In genomic region chr9:123288378-123288777, GRCm38 (mm10) we compare ENCODE assay signal across 32 mouse cellular contexts.
"Had no signal": no experiment of that assay in that cellular context is flagged by ENCODE, and none has a peak within 500 bp of the region (broad histone marks: within the 10 kb centered on the region; RNA-seq: fewer than 3 reads in every experiment).

No protein-coding gene starts in this region.

- H3K36me3 ChIP-seq: limb, embryonic 12.5 days; limb, embryonic 13.5 days; limb, embryonic 15.5 days; liver, embryonic 12.5 days; liver, embryonic 13.5 days; liver, embryonic 15.5 days; lung, embryonic 15.5 days; midbrain, embryonic 10.5 days; midbrain, embryonic 12.5 days; midbrain, embryonic 13.5 days; midbrain, embryonic 15.5 days; neural tube, embryonic 12.5 days; neural tube, embryonic 13.5 days had no signal

- H3K4me2 ChIP-seq: limb, embryonic 12.5 days; limb, embryonic 13.5 days; limb, embryonic 15.5 days; liver, embryonic 11.5 days; liver, embryonic 12.5 days; liver, embryonic 13.5 days; liver, embryonic 15.5 days; lung, embryonic 14.5 days; lung, embryonic 15.5 days; midbrain, embryonic 11.5 days; midbrain, embryonic 12.5 days; midbrain, embryonic 13.5 days; midbrain, embryonic 15.5 days; neural tube, embryonic 12.5 days; neural tube, embryonic 13.5 days had no signal

- H3K9me3 ChIP-seq: limb, embryonic 12.5 days; limb, embryonic 13.5 days; limb, embryonic 15.5 days; liver, embryonic 12.5 days; liver, embryonic 13.5 days; liver, embryonic 15.5 days; lung, embryonic 15.5 days; megakaryocyte, embryonic 14.5 days; midbrain, embryonic 10.5 days; midbrain, embryonic 12.5 days; midbrain, embryonic 13.5 days; midbrain, embryonic 15.5 days; neural tube, embryonic 12.5 days; neural tube, embryonic 13.5 days had no signal

- H3K27me3 ChIP-seq: limb, embryonic 12.5 days; limb, embryonic 13.5 days; limb, embryonic 15.5 days; liver, embryonic 12.5 days; liver, embryonic 13.5 days; liver, embryonic 15.5 days; lung, embryonic 15.5 days; megakaryocyte, embryonic 14.5 days; midbrain, embryonic 12.5 days; midbrain, embryonic 13.5 days; midbrain, embryonic 15.5 days; neural tube, embryonic 12.5 days; neural tube, embryonic 13.5 days had no signal

- H3K4me1 ChIP-seq: limb, embryonic 12.5 days; limb, embryonic 13.5 days; limb, embryonic 15.5 days; liver, embryonic 15.5 days; lung, embryonic 15.5 days; midbrain, embryonic 10.5 days; midbrain, embryonic 12.5 days; midbrain, embryonic 13.5 days; midbrain, embryonic 15.5 days; neural tube, embryonic 12.5 days had no signal

- ATAC-seq: liver, embryonic 12.5 days; liver, postnatal 0 days; lung, postnatal 0 days; midbrain, embryonic 13.5 days; midbrain, embryonic 15.5 days; midbrain, embryonic 16.5 days had no signal

- H3K9ac ChIP-seq: limb, embryonic 12.5 days; limb, embryonic 13.5 days; limb, embryonic 15.5 days; liver, embryonic 12.5 days; liver, embryonic 13.5 days; liver, embryonic 14.5 days; liver, embryonic 15.5 days; liver, postnatal 0 days; lung, embryonic 14.5 days; lung, embryonic 15.5 days; midbrain, embryonic 12.5 days; midbrain, embryonic 13.5 days; midbrain, embryonic 15.5 days; neural tube, embryonic 12.5 days; neural tube, embryonic 13.5 days had no signal

- H3K4me3 ChIP-seq: limb, embryonic 12.5 days; limb, embryonic 13.5 days; limb, embryonic 15.5 days; liver, embryonic 12.5 days; liver, embryonic 13.5 days; liver, embryonic 15.5 days; lung, embryonic 15.5 days; megakaryocyte, embryonic 14.5 days; midbrain, embryonic 10.5 days; midbrain, embryonic 12.5 days; midbrain, embryonic 13.5 days; midbrain, embryonic 15.5 days; myocyte; neural tube, embryonic 12.5 days; neural tube, embryonic 13.5 days had no signal

- DNase-seq: left cerebral cortex, postnatal 4 days; liver; liver, embryonic 13.5 days; liver, postnatal 0 days; lung, adult 18-20 months; lung, adult 2 months; lung, embryonic 14.5 days; lung, postnatal 10 days; lung, postnatal 14 days; lung, postnatal 36 days; lung, postnatal 4 days; midbrain, embryonic 14.5 days had no signal

- H3K27ac ChIP-seq: limb, embryonic 12.5 days; limb, embryonic 13.5 days; limb, embryonic 15.5 days; liver, embryonic 12.5 days; liver, embryonic 13.5 days; liver, embryonic 14.5 days; liver, embryonic 15.5 days; lung, embryonic 15.5 days; macrophage; midbrain, embryonic 10.5 days; midbrain, embryonic 12.5 days; midbrain, embryonic 13.5 days; midbrain, embryonic 15.5 days; neural tube, embryonic 12.5 days; neural tube, embryonic 13.5 days had no signal
